Mouse (Mus musculus) Muller cell, postnatal 12 days (primary cell): Measurements from ENCODE around the gene Atp1a1.

Experiments used
- DNase-seq: peaks from one replicate; pipeline ENCODE4 v3.0.0-alpha.2; 2015; ENCODE audit errors: inconsistent ontology term

Atp1a1 gene

GRCm38 (mm10) chr3:101611813-101612491 lies 7.5 kb upstream of the Atp1a1 start:
- no peak for DNase-seq

GRCm38 (mm10) chr3:101611012-101611812 lies 6.7 kb upstream of the Atp1a1 start:
- DNase-seq: no peak

DNA sequence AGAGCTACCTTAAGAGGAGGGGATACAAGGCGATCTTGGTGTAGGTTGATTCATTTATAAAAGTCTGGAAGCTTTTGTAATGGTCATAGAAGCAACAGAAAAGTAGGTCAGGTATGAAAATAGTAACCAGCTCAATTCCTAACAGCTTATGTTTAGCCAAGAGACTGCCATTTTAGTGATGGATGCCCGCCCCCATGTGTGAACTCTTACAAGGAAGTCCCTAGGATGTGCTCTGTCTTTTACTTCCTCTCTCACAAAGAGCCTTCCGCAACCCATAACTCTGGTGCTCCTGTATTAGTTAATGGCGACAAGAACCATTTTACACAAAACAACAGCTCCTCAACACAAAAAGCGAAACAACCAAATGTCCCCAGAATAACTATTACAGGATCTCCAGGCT lies 4.8 kb upstream of the Atp1a1 start:
- DNase-seq: no peak

- peak; percentile 19 for DNase-seq
These were observed 2.5 kb upstream of the Atp1a1 start for GRCm38 (mm10) chr3:101606861-101607455.

GRCm38 (mm10) chr3:101605721-101606120 lies 1.2 kb upstream of the Atp1a1 start:
- no peak for DNase-seq

- DNase-seq: no peak
These were observed 807 bp upstream of the Atp1a1 start for GRCm38 (mm10) chr3:101605291-101605690.

DNA sequence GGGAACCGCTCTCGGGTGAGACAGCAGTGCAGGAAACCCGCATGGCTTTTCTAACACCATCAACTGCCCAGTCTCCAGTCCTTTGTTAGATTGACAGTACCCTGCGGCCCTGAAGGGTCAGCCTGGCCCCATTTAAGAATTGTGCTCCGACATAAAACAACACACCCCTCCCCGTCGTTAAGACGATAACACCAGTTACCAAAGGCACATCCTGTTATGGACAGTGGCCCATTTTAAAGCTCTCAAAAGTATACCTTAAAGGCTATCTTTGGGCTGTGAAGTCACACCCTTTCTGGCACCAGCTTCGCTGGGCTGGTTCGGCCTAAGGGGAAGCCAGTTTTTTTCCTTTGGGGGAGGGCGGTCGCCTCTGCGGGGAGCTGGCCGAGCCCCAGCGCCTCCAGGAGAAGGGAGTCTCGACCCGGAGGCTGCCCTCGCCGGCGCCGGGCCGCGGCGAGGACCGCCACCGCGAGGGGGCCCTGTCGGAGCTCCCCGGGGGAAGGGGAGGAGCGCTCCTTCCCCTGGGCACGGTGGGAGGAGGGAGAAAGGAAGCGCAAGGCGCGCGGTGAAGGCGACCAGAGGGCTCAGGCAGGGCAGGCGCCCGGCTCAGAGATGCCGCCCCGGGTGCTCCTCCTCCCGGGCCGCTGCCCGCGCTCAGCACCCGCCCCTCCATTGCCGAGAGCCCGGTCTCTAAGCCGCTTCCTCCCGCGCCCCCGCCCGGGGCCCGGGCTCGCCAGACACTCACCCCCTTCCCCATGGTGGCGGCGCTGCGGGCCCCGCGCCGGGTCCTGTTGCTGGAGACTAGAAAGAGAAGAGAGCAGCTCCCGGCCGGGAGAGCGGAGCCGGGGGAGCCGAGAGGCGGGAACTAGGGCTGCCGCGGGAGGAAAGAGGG lies 579 bp downstream of the Atp1a1 start:
- DNase-seq: peak; percentile 94

GRCm38 (mm10) chr3:101603194-101603593 lies 1.3 kb downstream of the Atp1a1 start:
- DNase-seq: no peak

DNA sequence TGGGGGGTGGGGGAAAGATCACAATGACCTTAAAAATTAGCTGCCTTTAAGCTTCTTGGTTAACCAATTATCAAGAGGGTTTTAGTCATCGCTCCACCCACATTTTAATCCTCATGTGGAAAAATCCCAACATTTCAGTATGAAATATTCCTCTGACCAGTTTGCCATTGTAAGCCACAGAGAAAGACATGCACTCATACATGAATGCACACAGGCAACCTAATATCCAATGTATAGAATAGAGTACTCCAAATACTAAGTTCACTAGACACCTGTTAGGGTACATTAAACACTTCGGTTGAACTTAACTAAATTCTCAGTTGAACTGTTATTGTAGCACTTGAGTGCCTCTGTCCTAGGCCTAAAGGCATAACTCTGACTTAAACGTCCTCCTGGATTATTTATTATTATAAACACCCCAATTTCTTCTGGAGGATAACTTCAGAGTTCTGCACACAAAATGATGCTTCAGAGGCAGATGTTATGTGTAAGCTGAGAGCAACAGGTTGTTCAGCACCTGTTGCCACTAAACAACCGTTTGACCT lies 1.9 kb downstream of the Atp1a1 start:
- DNase-seq: no peak

DNA sequence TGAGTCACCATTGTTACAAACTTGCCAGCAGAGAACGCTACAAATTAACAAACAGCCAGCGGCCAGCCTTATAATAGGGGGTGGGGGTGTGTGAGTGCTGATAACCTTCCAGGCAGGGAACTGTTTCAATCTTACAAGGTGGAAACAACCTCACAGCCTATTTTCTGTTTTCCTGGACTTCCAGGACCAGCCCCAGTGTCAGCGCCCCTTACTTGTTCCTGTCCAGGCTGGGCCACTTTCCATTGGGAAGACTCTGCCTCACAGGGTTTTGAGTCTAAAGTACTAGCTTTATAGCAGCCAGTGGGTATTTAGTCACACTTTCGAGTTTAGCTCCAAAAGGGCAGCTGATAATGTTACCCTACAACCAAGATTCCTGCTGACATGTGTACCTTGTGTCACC lies 2.8 kb downstream of the Atp1a1 start:
- peak; percentile 37 for DNase-seq

DNA sequence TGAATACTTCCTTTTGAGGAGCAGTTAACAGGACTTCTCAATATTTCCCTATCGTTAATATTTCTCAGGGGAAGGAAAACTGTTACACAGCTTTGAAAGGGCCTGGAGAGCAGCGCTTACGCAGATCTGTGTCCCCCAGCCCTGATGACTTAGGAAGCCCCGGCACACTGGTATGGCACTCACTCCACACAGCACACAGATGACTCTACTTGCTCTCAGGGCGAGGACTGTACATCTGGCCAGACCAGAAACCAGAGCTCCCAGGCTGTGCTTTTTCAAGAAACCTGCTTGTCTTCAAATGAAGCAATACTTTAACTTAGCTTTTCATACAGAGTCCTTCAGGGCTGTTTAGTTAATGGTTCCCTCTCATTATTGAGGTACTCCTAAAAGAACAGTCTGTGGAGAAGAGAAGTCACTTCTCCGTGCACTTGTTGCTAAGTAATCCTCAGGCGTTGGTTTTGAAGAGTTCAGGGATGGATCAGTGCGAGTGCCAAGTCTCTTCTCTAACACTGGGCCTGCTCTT lies 3.4 kb downstream of the Atp1a1 start:
- DNase-seq: peak; percentile 44

GRCm38 (mm10) chr3:101599920-101600741 lies 4.4 kb downstream of the Atp1a1 start:
- peak; percentile 81 for DNase-seq

DNA sequence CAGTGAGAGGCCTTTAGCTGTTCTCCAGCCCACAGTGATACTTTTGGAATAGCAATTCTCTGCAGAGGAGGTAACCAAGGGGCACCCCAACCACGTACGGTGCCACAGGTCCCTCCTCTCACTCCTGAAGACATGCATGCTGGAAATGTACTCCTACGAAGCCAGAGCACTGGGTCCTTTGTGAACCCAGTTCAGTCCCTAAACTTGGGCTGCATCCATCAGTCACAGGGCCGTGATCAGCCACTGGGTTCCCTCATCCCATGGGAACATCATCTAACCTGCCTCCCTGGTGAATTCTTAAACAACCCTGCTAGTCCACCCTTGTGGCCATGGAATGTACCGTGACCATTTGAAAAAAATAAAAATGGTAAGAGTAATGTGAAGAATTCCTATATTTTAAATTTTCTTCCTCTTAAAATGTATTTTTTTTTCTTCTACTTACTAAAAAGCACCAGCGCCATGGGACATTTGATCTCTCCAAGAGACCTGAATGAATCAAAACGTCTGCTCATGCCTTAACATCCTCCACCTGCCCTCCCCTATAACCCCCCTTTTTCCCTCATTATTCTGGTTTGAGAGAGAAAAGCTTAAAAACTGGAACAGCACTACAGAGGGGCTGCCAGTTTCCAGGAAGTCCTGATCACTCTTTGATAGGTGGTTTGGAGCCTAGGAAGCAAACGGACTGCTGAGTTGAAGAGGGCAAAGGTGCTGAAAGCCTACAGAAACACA lies 5.1 kb downstream of the Atp1a1 start:
- no peak for DNase-seq

DNA sequence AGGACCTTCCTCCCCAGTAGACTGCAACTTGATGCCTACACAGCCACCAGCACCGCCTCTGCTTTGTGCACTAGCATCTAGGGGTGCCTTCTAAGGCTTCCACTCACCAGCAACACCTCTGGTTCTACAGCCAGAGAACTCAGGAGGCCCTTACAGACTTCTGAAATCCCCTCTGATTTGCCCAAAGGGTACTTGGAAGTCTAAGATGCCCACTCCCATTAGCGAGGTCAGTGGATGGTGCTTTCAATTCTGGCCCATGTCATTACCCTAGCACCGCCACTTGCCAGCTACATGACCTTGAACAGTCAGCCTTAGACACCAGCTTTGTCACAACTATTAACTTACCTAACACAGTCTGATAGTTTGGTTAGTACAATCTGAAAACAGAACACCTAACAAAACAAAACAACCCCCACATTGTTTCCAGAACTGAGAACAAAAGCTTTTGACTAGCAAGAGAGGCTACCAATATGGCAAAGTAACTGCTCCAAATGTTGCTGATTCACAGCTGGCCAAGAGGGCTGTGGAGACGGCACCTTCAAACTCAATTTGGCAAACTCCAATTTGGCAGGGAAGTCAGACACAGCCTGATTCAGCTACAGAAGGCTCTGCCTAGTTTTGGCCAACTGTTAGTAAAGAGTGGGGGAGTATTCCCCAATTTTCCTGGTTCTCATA lies 6.1 kb downstream of the Atp1a1 start:
- DNase-seq: peak; percentile 59

DNA sequence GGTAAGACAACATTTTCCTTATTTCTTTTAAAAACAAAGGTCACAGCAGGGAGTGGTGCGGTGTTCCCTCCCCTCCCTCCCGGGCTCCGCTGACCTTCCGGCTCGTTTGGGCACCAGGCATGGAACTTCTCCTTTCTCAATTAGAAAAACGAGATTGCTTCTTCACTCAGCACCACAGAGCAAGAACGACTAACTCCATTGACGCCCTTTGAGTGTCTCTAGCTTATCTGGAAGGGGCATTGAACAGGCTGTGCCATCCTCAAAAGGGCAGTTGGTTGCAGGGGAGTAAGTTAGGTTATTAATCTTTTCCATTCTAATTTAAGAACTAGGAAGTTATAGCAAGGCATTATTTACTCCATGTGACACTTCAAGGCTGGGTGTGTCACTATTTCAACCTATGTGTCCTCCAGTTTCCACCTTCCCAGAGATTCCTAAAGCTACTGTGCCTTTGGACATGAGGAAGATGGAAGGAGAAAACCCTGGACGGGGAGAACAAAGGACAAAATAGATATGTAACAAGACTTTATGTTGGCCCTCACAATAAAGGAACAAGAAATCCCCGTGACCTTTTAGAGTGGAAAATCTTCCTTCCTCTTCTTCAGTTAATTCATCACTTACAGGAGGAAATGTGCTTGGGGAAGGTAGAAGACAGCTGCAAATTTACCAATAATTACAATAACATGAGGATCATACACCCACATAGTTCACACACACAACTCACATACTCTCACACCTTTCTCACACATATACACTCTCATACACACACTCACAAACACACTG lies 7.0 kb downstream of the Atp1a1 start:
- peak; percentile 18 for DNase-seq

DNA sequence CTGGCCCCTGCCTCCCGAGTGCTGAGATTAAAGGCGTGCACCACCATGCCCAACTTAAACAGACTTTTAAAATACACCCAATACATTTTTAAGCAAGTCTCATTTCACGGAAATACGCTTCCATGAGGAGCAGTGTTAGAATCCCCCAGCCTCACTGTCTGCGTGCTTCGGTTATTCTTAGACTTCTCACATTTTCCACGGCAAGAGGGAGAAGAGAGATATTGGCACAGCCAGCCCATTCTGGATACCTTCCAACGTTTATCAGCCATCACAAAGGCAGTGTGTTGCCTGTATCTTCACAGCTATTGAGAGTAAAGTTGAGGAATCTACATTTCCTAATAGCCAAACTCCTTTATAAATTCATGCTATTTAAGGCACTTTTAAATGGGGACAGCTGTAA lies 7.8 kb downstream of the Atp1a1 start:
- DNase-seq: peak; percentile 77

GRCm38 (mm10) chr3:101595866-101596630 lies 8.4 kb downstream of the Atp1a1 start:
- peak; percentile 51 for DNase-seq

DNA sequence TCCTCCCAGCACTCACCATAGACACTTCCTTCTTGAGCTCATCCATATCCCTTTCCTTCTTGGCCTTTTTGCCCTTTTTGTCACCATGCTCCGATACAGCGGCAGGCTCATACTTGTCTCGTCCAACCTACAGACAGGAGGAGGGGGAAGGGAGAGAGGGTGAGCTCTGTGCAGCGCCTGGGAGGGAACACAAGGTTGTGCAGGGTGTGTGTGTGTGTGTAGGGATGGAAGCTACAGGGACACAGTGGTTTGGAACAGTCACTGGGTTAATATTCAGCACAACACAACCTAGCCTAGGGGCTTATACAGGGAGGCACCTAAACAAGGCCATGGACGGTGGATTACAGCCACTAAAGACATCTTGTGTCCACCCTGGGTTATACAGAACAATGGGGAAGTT lies 9.5 kb downstream of the Atp1a1 start:
- no peak for DNase-seq
